Mouse (Mus musculus): ENCODE data around the gene Cdkal1.

- no peak for TF ChIP-seq EP300 (optimal IDR thresholded peaks at IDR 0.05)
- no peak for TF ChIP-seq CTCF (IDR thresholded peaks at IDR 0.05; ENCODE audit: low read depth)
Measured at GRCm38 (mm10) chr13:29769647-29770436, 85.6 kb downstream of the Cdkal1 start.
